Mouse (Mus musculus): ENCODE measurements at regions not wholly inside any gene's neighbourhood (a gene's known extent, or its start where the extent isn't known, plus 50 kb on each side); places are given as distances from the start of the nearest gene placed in this dataset.

- no peak overlapping the region for H3K27ac ChIP-seq (ENCODE audit: insufficient read depth, low read length)
- H3K4me1 ChIP-seq (ENCODE audit: control insufficient read depth, insufficient read depth, low read length), result no peaks in the 10 kb centered on the region
- TF ChIP-seq POLR2A (IDR thresholded peaks at IDR 0.05; ENCODE audit: low read depth, low read length), result no peak
- TF ChIP-seq CTCF (IDR thresholded peaks at IDR 0.05; ENCODE audit: borderline replicate concordance, insufficient read depth, low read length), result no peak
- H3K4me3 ChIP-seq (ENCODE audit: insufficient read depth, low read length), result no peak overlapping the region
These were observed 101.5 kb downstream of the Neurod6 start for GRCm38 (mm10) chr6:55579611-55580010.

GRCm38 (mm10) chr6:55579105-55579504, 102.0 kb downstream of the Neurod6 start:
- no peak overlapping the region for H3K4me3 ChIP-seq (ENCODE audit: insufficient read depth, low read length)
- TF ChIP-seq CTCF (IDR thresholded peaks at IDR 0.05; ENCODE audit: borderline replicate concordance, insufficient read depth, low read length), result no peak
- TF ChIP-seq POLR2A (IDR thresholded peaks at IDR 0.05; ENCODE audit: low read depth, low read length), result no peak
- H3K4me1 ChIP-seq (ENCODE audit: control insufficient read depth, insufficient read depth, low read length), result no peaks in the 10 kb centered on the region
- no peak overlapping the region for H3K27ac ChIP-seq (ENCODE audit: insufficient read depth, low read length)

DNA sequence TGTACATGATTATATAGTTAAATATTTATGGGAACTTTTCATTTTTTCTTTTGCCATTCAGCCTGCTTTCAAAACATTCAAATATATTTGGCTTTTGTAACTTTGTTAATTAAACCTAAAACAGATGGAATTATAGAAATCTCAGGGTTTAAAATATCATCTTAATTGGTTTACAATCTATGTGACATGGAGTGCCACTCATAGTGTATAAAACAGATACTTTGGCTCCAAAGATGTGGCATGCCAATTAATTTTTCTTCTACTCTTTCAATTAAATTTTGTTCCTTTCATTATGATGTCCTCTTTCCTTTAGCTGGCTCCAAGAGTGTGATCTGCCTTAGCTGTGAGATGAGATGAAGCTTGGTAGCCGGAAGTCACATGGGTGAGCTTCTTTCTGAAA, 103.0 kb downstream of the Neurod6 start:
- TF ChIP-seq POLR2A (IDR thresholded peaks at IDR 0.05; ENCODE audit: low read depth, low read length) (no peak), CTCF (IDR thresholded peaks at IDR 0.05; ENCODE audit: borderline replicate concordance, insufficient read depth, low read length) (no peak)
- Histone ChIP-seq H3K27ac (ENCODE audit: insufficient read depth, low read length) (no peak overlapping the region), H3K4me1 (ENCODE audit: control insufficient read depth, insufficient read depth, low read length) (no peaks in the 10 kb centered on the region), H3K4me3 (ENCODE audit: insufficient read depth, low read length) (no peak overlapping the region)

DNA sequence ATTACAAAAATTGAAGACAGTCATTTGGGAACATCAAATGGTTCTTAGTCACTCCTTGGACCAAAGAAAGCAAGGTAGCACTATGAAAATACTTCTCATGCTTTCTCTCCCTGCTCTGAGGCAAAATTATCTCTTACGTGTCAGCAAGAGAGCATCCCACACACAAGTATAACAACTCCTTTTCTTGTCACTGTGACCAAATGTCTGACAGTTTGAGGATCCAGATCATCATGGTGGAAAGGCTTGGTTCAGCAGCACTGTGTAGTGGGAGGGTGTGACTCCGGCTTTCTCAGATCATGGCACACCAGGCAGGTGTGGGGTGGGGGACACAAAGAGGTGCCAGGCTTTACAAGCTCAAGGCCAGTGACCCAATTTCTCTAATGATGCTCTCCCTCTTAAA, 113.5 kb downstream of the Neurod6 start:
- Histone ChIP-seq H3K27ac (ENCODE audit: insufficient read depth, low read length) (no peak overlapping the region), H3K4me3 (ENCODE audit: insufficient read depth, low read length) (no peak overlapping the region), H3K4me1 (ENCODE audit: control insufficient read depth, insufficient read depth, low read length) (no peaks in the 10 kb centered on the region)
- TF ChIP-seq CTCF (IDR thresholded peaks at IDR 0.05; ENCODE audit: borderline replicate concordance, insufficient read depth, low read length), result no peak
- TF ChIP-seq POLR2A (IDR thresholded peaks at IDR 0.05; ENCODE audit: low read depth, low read length), result no peak

GRCm38 (mm10) chr6:55565260-55566209, 113.8 kb downstream of the Adcyap1r1 start:
- Histone ChIP-seq H3K4me1 (ENCODE audit: control insufficient read depth, insufficient read depth, low read length) (no peaks in the 10 kb centered on the region), H3K4me3 (ENCODE audit: insufficient read depth, low read length) (no peak overlapping the region), H3K27ac (ENCODE audit: insufficient read depth, low read length) (no peak overlapping the region)
- TF ChIP-seq CTCF (IDR thresholded peaks at IDR 0.05; ENCODE audit: borderline replicate concordance, insufficient read depth, low read length) (no peak), POLR2A (IDR thresholded peaks at IDR 0.05; ENCODE audit: low read depth, low read length) (no peak)

GRCm38 (mm10) chr6:55560606-55561005, 108.8 kb downstream of the Adcyap1r1 start:
- no peaks in the 10 kb centered on the region for H3K4me1 ChIP-seq (ENCODE audit: control insufficient read depth, insufficient read depth, low read length)
- no peak overlapping the region for H3K27ac ChIP-seq (ENCODE audit: insufficient read depth, low read length)
- TF ChIP-seq CTCF (IDR thresholded peaks at IDR 0.05; ENCODE audit: borderline replicate concordance, insufficient read depth, low read length), result no peak
- TF ChIP-seq POLR2A (IDR thresholded peaks at IDR 0.05; ENCODE audit: low read depth, low read length), result no peak
- H3K4me3 ChIP-seq (ENCODE audit: insufficient read depth, low read length), result no peak overlapping the region

DNA sequence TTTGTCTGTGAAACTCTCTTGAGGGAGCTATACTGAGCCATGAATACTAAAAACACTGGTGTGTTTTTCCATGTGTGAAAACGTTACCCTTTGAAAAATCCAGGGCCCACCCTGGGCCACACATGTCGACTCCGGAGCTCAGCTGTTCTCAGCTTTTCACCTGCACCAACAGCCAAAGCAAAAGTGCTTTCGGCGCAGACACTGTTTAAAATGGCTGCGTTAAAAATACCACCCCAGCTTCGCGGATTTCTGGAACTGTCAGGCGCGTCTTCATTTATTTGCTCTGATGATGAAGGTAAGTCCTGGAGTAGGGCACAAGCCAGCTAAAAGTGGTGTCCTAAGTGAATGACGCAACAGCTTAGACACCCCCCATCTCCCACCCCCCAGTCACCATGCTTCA, 108.0 kb downstream of the Adcyap1r1 start:
- no peak overlapping the region for H3K4me3 ChIP-seq (ENCODE audit: insufficient read depth, low read length)
- H3K27ac ChIP-seq (ENCODE audit: insufficient read depth, low read length), result no peak overlapping the region
- TF ChIP-seq POLR2A (IDR thresholded peaks at IDR 0.05; ENCODE audit: low read depth, low read length), result no peak
- TF ChIP-seq CTCF (IDR thresholded peaks at IDR 0.05; ENCODE audit: borderline replicate concordance, insufficient read depth, low read length), result no peak
- H3K4me1 ChIP-seq (ENCODE audit: control insufficient read depth, insufficient read depth, low read length), result no peaks in the 10 kb centered on the region
